Mouse (Mus musculus) T-helper 17 cell (primary cell): ENCODE measurements around the gene Rasgrf2.

Experiments
- in situ Hi-C, 2 experiments: fragments of 300-600 bp; cut with MboI, MseI; formaldehyde crosslinking; loops; 1 replicate in 1 of 2; 2 replicates in 1 of 2; pipeline ENCODE4 v1.15.1; 2025; ENCODE audit warnings: high pct_unique_total_duplicates in 2 of 2

The Rasgrf2 gene

GRCm38 (mm10) chr13:91890031-91890619 lies 241.3 kb downstream of the Rasgrf2 start:
- in situ Hi-C loops = no loop called here

- in situ Hi-C loops = no loop called here
Measured at GRCm38 (mm10) chr13:91884714-91885386, 246.6 kb downstream of the Rasgrf2 start.

GRCm38 (mm10) chr13:91881837-91882480 lies 249.5 kb downstream of the Rasgrf2 start:
- in situ Hi-C loops = no loop called here

GRCm38 (mm10) chr13:91880256-91880655 lies 251.2 kb downstream of the Rasgrf2 start:
- in situ Hi-C loops = no loop called here

GRCm38 (mm10) chr13:91877996-91878395 lies 253.5 kb downstream of the Rasgrf2 start:
- in situ Hi-C loops = no loop called here

- in situ Hi-C loops = no loop called here
Measured at GRCm38 (mm10) chr13:91877350-91877749, 254.1 kb downstream of the Rasgrf2 start.

GRCm38 (mm10) chr13:91876741-91877349 lies 254.6 kb downstream of the Rasgrf2 start, which contains the start of gene Ckmt2:
TSS of gene Ckmt2 (minus strand) at chr13:91876885.
- in situ Hi-C loops = no loop called here

GRCm38 (mm10) chr13:91875581-91875980 lies 255.9 kb downstream of the Rasgrf2 start:
- in situ Hi-C loops = no loop called here

GRCm38 (mm10) chr13:91874565-91874964 lies 256.9 kb downstream of the Rasgrf2 start:
- in situ Hi-C loops = no loop called here

- in situ Hi-C loops = no loop called here
Measured at GRCm38 (mm10) chr13:91873734-91874329, 257.6 kb downstream of the Rasgrf2 start.

GRCm38 (mm10) chr13:91868577-91868976 lies 262.9 kb downstream of the Rasgrf2 start:
- in situ Hi-C loops = no loop called here

- in situ Hi-C loops = no loop called here
Measured at GRCm38 (mm10) chr13:91858835-91859234, 272.6 kb downstream of the Rasgrf2 start.

GRCm38 (mm10) chr13:91857427-91857826 lies 274.0 kb downstream of the Rasgrf2 start:
- in situ Hi-C loops = no loop called here

- in situ Hi-C loops = no loop called here
Measured at GRCm38 (mm10) chr13:91854412-91854811, 277.0 kb downstream of the Rasgrf2 start.
